Mouse (Mus musculus): ENCODE results near the gene Eno2. TPM values are rescaled to one million over a fixed set of nuclear protein-coding genes. Genes with fewer than 3 reads are reported as not detected.
"Not testable (repeated sequence)": the region's sequence is repeated elsewhere in the genome, so short reads cannot be mapped to it uniquely, and the experiment has no call there.

The Eno2 gene
- total RNA-seq (2021): 10 to 100 TPM; 12.4 to 32.6 TPM
- long read RNA-seq, experiment 1, transcript Eno2-201 (12 exons, 2,795 nt): major isoform, 5 of 9 reads
- long read RNA-seq, experiment 1, partial matches to known transcripts: 1 of 9 reads
- long read RNA-seq, experiment 1, other reads (novel, unspliced or antisense): 1 of 9 reads
- long read RNA-seq, experiment 2, transcript Eno2-201 (12 exons, 2,795 nt): major isoform, 11 of 14 reads
- long read RNA-seq, experiment 2, partial matches to known transcripts: 0 of 14 reads
- long read RNA-seq, experiment 2, other reads (novel, unspliced or antisense): 2 of 14 reads

- DNase-seq: peak; percentile 66 to 83
Measured at GRCm38 (mm10) chr6:124769101-124769765, at the start of gene Eno2. TSS of gene Eno2 (minus strand) at chr6:124769673.

GRCm38 (mm10) chr6:124817971-124818370 lies 48.5 kb upstream of the Eno2 start:
- DNase-seq: no peak

GRCm38 (mm10) chr6:124817563-124817962 lies 48.1 kb upstream of the Eno2 start:
- DNase-seq: no peak

GRCm38 (mm10) chr6:124817125-124817524 lies 47.7 kb upstream of the Eno2 start:
- no peak for DNase-seq

- no peak for DNase-seq
Measured at GRCm38 (mm10) chr6:124816611-124817010, 47.1 kb upstream of the Eno2 start.

GRCm38 (mm10) chr6:124814858-124815774 lies 45.6 kb upstream of the Eno2 start:
- no peak for DNase-seq

- peak; percentile 25 to 49 for DNase-seq
Measured at GRCm38 (mm10) chr6:124814448-124814847, 45.0 kb upstream of the Eno2 start.

- peak; percentile 94 for DNase-seq
Measured at GRCm38 (mm10) chr6:124813933-124814332, 44.5 kb upstream of the Eno2 start, which contains the start of gene Tpi1. TSS of gene Tpi1 (minus strand) at chr6:124814296.

GRCm38 (mm10) chr6:124813496-124813895 lies 44.0 kb upstream of the Eno2 start:
- peak; percentile 73 to 80 for DNase-seq

- no peak for DNase-seq
Measured at GRCm38 (mm10) chr6:124812848-124813247, 43.4 kb upstream of the Eno2 start.

- DNase-seq: no peak
Measured at GRCm38 (mm10) chr6:124811701-124812560, 42.5 kb upstream of the Eno2 start.

- DNase-seq: no peak
Measured at GRCm38 (mm10) chr6:124811403-124811665, 41.9 kb upstream of the Eno2 start.

- not testable (repeated sequence) for DNase-seq
Measured at GRCm38 (mm10) chr6:124810566-124811402, 41.3 kb upstream of the Eno2 start.

GRCm38 (mm10) chr6:124809775-124810538 lies 40.5 kb upstream of the Eno2 start:
- no peak for DNase-seq

GRCm38 (mm10) chr6:124809052-124809774 lies 39.7 kb upstream of the Eno2 start:
- peak; percentile 89 to 92 for DNase-seq

GRCm38 (mm10) chr6:124808358-124809012 lies 39.0 kb upstream of the Eno2 start, which contains the start of gene Spsb2:
TSS of gene Spsb2 (plus strand) at chr6:124808661.
- peak; percentile 88 to 91 for DNase-seq

- DNase-seq: no peak
Measured at GRCm38 (mm10) chr6:124807986-124808357, 38.5 kb upstream of the Eno2 start.

GRCm38 (mm10) chr6:124807366-124807765 lies 37.9 kb upstream of the Eno2 start:
- DNase-seq: no peak
